Mouse (Mus musculus) neutrophil, adult 5-6 weeks (primary cell): ENCODE measurements around the gene Txndc5. TPM values are rescaled to one million over a fixed set of nuclear protein-coding genes. Genes with fewer than 3 reads are reported as not detected.
A peak's percentile ranks its signal among the peaks of the same experiment; 100 is the strongest.

Experiments
- ATAC-seq: fragments of 151-379, 151-347 bp; 2 replicates; pipeline ENCODE4 v1.8.0; 2017; ENCODE audit warnings: mild to moderate bottlenecking, moderate TSS enrichment; ENCODE audit not compliant: insufficient number of reproducible peaks, poor library complexity, low FRiP score, severe bottlenecking; ENCODE audit errors: extremely low read depth
- total RNA-seq: library from RNA; stranded (forward); fragments of 200-1000 nt; gene quantifications from 2 replicates; pipeline ENCODE4 v1.2.3, GENCODE M21; 2017

The Txndc5 gene
- total RNA-seq, 1 experiment from 2014 or later, result 69.4 TPM

- peak; percentile 79 for ATAC-seq
Measured at GRCm38 (mm10) chr13:38527797-38528650, 600 bp downstream of the Txndc5 start.

- no peak for ATAC-seq
Measured at GRCm38 (mm10) chr13:38527041-38527796, 1.4 kb downstream of the Txndc5 start.

DNA sequence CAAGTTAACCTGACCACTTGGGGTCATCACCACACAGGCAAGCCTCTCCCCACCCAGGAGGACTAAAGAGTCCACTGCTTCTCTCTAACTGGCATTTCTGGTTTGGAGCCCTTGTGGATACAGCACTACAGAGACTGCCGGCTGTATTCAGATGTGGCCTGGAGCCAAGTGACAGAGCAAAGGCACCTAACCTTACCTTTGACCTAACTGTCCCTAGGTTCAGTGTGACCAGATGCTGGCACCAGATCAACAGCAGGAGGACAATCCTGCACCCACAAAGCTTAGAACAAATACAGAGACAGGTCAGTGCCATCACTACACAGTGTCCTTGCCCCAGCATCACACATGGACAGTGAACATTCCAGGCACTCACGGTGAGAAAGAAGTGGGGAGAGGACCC, 2.5 kb downstream of the Txndc5 start:
- ATAC-seq, result no peak

DNA sequence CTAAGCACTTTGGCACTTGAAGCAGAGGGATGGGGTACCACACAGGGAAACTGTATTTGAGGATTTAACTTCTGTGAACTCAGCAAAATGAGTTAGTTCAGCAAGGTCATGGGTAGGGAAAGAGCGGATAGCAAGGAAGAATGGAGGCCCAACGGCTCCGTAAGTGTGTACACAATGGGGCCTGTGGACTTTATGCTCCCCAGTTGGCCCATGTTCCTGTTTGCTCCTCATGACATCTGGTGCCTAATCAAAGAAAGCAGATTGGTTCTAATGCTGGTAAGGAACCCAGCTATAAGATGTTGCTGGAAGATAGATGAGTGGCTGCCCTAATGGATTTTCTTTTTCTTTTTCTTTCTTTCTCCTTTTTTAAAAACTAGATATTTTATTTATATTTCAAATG, 3.4 kb downstream of the Txndc5 start:
- no peak for ATAC-seq

DNA sequence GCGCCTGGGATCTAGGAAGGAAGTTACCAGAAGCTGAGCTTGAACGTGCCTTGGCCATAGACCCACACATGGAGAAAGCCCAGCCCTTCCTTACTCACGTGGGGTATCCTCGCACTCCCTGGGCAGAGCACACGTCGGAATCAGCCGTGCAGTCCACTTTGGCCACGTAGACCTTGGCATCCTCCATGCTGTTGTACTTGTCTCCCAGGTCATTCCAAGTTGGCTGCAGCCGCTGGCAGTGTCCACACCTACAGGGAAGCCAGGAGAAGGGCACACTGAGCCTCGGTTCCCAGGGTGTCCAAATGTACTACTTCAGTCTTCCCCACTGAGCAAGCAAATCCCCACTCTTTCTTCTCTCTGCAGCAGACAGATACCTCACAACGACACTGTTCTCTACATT, 5.4 kb downstream of the Txndc5 start:
- no peak for ATAC-seq

GRCm38 (mm10) chr13:38522056-38522654, 6.5 kb downstream of the Txndc5 start:
- ATAC-seq, result no peak

DNA sequence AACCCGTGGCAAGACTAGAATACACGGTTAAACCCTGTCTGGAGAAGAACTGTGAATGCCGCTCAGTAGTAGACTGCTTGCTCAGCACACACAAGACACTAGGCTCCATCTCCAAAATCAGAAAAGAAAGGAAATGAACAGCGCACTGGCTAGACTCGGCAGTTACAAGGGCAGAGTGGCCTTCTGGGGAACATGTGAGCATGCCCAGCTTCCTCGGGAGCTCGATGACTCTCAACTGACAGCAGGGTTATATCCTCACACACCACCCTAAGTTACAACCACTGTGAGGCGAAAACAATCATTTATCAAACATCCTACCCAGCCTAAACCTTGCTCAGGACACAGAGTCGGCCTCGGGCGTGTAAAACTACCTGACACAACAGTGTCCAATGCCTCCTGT, 8.3 kb downstream of the Txndc5 start:
- no peak for ATAC-seq

DNA sequence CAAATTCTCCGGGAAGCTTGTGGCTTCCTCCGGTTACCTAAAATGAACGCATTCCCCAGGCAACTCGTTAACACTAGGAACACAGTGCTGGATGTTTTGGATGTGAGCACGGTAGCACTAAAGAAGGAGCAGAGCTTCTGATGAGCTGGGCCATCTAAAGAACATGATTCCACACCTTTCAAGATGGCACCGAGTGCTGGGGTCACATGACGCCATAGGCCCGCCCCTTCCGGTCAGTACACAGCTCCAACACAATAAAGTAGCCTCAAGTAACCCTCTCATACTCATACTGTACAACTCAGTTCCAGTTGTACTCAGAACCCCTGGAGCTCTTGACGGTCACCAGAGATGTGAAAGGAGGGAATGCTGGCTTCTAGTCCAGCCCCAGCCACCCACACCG, 12.0 kb downstream of the Txndc5 start:
- no peak for ATAC-seq

GRCm38 (mm10) chr13:38515845-38516244, 12.8 kb downstream of the Txndc5 start:
- no peak for ATAC-seq

DNA sequence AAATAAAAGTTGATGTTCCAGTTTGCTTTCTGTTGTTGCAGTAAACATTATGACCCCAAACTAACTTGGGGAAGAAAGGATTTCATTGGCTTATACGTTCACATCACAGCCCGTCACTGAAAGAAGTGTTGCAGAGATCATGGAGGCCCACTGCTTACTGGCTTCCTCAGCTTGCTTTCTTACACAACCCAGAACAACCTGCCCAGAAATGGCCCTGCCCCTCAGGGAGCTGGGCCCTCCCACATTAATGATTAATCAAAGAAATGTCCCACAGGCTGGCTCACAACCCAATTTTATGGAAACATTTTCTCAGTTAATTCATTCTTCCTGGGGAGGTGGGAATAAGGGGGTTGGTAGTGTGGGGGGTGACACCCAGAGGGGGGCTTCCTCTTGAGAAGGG, 13.2 kb downstream of the Txndc5 start:
- no peak for ATAC-seq

GRCm38 (mm10) chr13:38513921-38514320, 14.7 kb downstream of the Txndc5 start:
- no peak for ATAC-seq

DNA sequence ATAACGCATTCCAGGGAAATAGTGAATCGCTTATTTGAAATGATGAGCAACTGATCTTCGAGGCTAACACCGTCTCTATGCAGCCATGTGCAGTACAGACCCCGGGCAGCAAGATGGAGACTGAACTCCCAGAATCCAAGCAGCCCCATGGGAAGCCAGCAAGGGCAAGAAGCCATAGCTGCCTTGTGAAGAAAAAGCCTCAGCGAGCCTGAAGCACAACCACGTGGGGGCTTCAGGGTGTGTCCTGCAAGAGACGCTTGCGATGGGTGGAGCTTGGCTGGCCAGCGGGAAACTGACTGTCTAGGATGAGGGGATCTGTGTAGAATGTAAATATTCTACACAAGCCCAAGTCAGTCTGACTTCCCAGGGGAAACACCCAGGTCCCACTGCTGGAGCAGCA, 16.6 kb downstream of the Txndc5 start:
- ATAC-seq, result no peak

DNA sequence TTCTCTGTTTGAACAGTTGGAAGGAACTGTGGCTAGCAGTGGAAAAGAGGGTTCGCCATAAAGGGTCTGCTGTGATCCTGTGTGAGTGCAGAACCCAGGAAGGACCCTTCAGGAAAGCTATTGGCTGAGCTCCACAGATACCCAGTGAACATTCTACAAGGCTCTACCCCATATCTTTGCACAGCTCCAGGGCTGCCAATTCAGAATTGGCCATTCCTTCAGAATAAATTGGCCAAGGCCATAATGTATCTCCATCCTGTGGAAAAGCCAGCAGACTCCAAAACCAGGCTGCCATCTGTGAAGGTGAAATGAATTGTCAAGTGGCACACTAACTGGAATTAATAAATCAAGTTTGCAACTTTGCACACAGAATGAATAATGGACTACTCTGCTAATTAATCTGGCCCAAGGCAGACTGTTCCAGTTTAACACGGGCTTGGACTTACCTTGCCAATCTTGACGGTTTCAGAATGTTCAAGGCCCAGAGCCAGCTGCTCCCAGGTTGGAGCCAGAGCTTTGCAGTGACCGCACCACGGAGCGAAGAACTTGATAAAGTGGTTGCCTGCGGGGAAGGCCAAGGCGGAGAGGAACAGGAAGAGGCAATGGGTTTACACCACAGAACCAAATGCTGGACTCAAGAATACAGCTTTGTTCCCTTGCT, 18.8 kb downstream of the Txndc5 start:
- ATAC-seq, result no peak

DNA sequence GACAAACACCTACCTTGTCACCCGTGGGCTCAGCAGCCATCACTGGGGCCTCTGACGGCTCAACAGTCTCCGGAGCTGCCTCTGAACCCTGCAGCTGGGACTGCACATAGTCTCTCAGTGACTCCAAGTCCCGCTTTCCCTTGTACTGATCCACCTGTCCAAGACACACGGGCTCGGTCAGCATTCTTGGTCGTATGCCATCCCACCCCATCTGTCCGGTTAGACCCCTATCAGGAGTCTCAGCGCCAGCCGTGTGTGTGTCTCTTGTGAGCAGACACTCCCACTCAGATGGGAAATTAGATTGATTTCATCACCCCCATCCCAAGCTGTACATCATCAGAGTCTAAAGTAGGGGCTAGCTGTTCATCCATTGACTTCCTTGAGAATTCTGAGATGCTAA, 21.7 kb downstream of the Txndc5 start:
- ATAC-seq, result no peak

DNA sequence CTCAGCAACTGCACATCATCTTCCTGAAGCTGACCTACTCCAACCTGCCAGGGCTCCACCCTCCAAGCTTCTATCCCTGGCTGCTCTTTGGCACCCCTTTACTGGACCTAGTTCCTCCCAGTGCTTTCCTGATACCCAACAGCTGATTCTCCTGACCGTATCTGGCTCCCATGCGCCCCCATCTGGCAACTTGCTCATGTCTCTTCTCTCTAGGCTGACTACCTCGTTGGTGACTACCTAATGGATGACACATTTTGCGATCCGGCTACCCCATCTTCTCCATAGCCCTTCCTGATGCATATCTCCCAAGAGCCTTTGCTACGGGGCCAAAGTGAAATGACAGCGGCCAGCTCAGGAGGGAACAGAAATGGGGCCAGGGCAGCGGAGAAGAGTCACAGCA, 22.3 kb downstream of the Txndc5 start:
- no peak for ATAC-seq

GRCm38 (mm10) chr13:38503137-38503849, 25.3 kb downstream of the Txndc5 start:
- peak; percentile 89 for ATAC-seq

GRCm38 (mm10) chr13:38501314-38501713, 27.3 kb downstream of the Txndc5 start:
- no peak for ATAC-seq

DNA sequence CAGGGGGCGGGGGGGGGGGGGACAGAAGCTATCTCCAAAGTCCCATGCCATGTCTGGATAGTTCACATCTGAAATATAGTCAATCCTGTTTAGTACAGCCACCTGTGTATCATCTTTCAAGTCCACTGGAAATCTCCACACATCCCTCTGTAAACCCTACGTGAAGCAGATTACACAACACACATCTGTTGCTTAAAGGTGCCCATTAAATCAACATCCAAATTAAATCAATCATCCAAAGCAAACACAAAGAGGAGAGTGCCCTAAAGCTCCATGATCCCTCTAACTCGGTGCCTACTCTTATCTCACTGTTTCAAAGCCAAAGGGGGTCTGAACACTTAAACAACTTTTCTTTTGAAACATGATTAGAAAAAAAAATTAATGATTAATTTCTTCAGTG, 31.9 kb downstream of the Txndc5 start:
- no peak for ATAC-seq

GRCm38 (mm10) chr13:38486767-38487166, 41.9 kb downstream of the Txndc5 start:
- no peak for ATAC-seq
